Mouse (Mus musculus): ENCODE results near the gene Btf3l4. TPM values are rescaled to one million over a fixed set of nuclear protein-coding genes. Genes with fewer than 3 reads are reported as not detected.
A peak's percentile ranks its signal among the peaks of the same experiment; 100 is the strongest.

Gene Btf3l4
- polyA plus RNA-seq, 2 experiments, result 22.1 to 47.6 TPM

GRCm38 (mm10) chr4:108834971-108835311 lies 1.5 kb upstream of the Btf3l4 start:
- no peak for DNase-seq (ENCODE audit: low read depth in 3 of 3, low spot score in 3 of 3)

GRCm38 (mm10) chr4:108834115-108834970 lies 929 bp upstream of the Btf3l4 start, which contains the start of gene Txndc12:
Gene Txndc12, plus strand, starts transcription at chr4:108834601.
- H3K4me3 ChIP-seq (ENCODE audit: insufficient read depth in 1 of 2, low read depth in 2 of 2, low read length in 2 of 2), result peak within 1 kb of the TSS; percentile 98 to 99
- peaks cover 7 to 15% of the 10 kb centered on the region in 2 experiments for H3K4me1 ChIP-seq (replicated peaks; ENCODE audit: control insufficient read depth in 2 of 2, insufficient read depth in 2 of 2, low read length in 1 of 2)
- H3K9ac ChIP-seq (replicated peaks), result peak within 1 kb of the TSS; percentile 90
- ATAC-seq (ENCODE audit: insufficient read depth) (peak; percentile 52), DNase-seq (ENCODE audit: low read depth in 3 of 3, low spot score in 3 of 3) (peak; percentile 63 to 74 (median 68))
- H3K36me3 ChIP-seq (replicated peaks; ENCODE audit: control insufficient read depth, insufficient read depth, low read depth), result peaks cover 4% of the 10 kb centered on the region; the same call in 1 of the 2 replicates
- TF ChIP-seq CTCF (IDR thresholded peaks at IDR 0.05; ENCODE audit: low read depth), result no peak
- TF ChIP-seq EP300 (IDR thresholded peaks at IDR 0.05; ENCODE audit: low read depth), result peak; percentile 2; the same call in 1 of the 2 replicates
- H3K4me2 ChIP-seq (ENCODE audit: low read depth), result peak within 1 kb of the TSS; percentile 94
- no peaks in the 10 kb centered on the region for H3K27me3 ChIP-seq (ENCODE audit: control insufficient read depth, insufficient read depth, low read length)
- H3K9me3 ChIP-seq (ENCODE audit: control insufficient read depth, low read length), result no peaks in the 10 kb centered on the region
- under 1% methylated on average over 34 of the region's 34 CpGs for WGBS (ENCODE audit: insufficient replicate concordance)
- peak within 1 kb of the TSS; percentile 89 for H3K27ac ChIP-seq

More at GRCm38 (mm10) chr4:108834971-108835311, 1.5 kb upstream of the Btf3l4 start:
- Histone ChIP-seq H3K27ac (no peak overlapping the region; the same call in none of the 2 replicates), H3K27me3 (ENCODE audit: control insufficient read depth, insufficient read depth, low read length) (no peaks in the 10 kb centered on the region), H3K9ac (replicated peaks) (peak overlapping the region; percentile 79), H3K4me1 (replicated peaks; ENCODE audit: control insufficient read depth in 2 of 2, insufficient read depth in 2 of 2, low read length in 1 of 2) (peaks cover 7 to 15% of the 10 kb centered on the region in 2 experiments), H3K36me3 (replicated peaks; ENCODE audit: control insufficient read depth, insufficient read depth, low read depth) (peaks cover 3% of the 10 kb centered on the region; the same call in 1 of the 2 replicates), H3K9me3 (ENCODE audit: control insufficient read depth, low read length) (no peaks in the 10 kb centered on the region), H3K4me2 (ENCODE audit: low read depth) (peak overlapping the region; percentile 94), H3K4me3 (ENCODE audit: insufficient read depth in 1 of 2, low read depth in 2 of 2, low read length in 2 of 2) (peak overlapping the region; percentile 85 to 98)
- ATAC-seq (ENCODE audit: insufficient read depth), result no peak
- no peak for TF ChIP-seq EP300 (IDR thresholded peaks at IDR 0.05; ENCODE audit: low read depth)
- no peak for TF ChIP-seq CTCF (IDR thresholded peaks at IDR 0.05; ENCODE audit: low read depth)
- 2% methylated on average over 15 of the region's 15 CpGs for WGBS (ENCODE audit: insufficient replicate concordance)

GRCm38 (mm10) chr4:108833828-108834114 lies 357 bp upstream of the Btf3l4 start:
- TF ChIP-seq CTCF (IDR thresholded peaks at IDR 0.05; ENCODE audit: low read depth), result no peak
- 0 out of 2 replicates have a peak, but pooled peaks have one; percentile 5 for TF ChIP-seq EP300 (IDR thresholded peaks at IDR 0.05; ENCODE audit: low read depth)
- WGBS (ENCODE audit: insufficient replicate concordance), result 0% methylated on average over 6 of the region's 6 CpGs
- DNase-seq (ENCODE audit: low read depth in 3 of 3, low spot score in 3 of 3) (no peak), ATAC-seq (ENCODE audit: insufficient read depth) (no peak; the same call in 1 of the 2 replicates)
- Histone ChIP-seq H3K9me3 (ENCODE audit: control insufficient read depth, low read length) (no peaks in the 10 kb centered on the region), H3K36me3 (replicated peaks; ENCODE audit: control insufficient read depth, insufficient read depth, low read depth) (peaks cover 4% of the 10 kb centered on the region; the same call in 1 of the 2 replicates), H3K4me3 (ENCODE audit: insufficient read depth in 1 of 2, low read depth in 2 of 2, low read length in 2 of 2) (peak overlapping the region; percentile 85 to 98), H3K9ac (replicated peaks) (peak overlapping the region; percentile 79), H3K4me1 (replicated peaks; ENCODE audit: control insufficient read depth in 2 of 2, insufficient read depth in 2 of 2, low read length in 1 of 2) (peaks cover 7 to 15% of the 10 kb centered on the region in 2 experiments), H3K27me3 (ENCODE audit: control insufficient read depth, insufficient read depth, low read length) (no peaks in the 10 kb centered on the region), H3K27ac (peak overlapping the region; percentile 89), H3K4me2 (ENCODE audit: low read depth) (peak overlapping the region; percentile 94)

- no peak for TF ChIP-seq CTCF (IDR thresholded peaks at IDR 0.05; ENCODE audit: low read depth)
- no peak for TF ChIP-seq EP300 (IDR thresholded peaks at IDR 0.05; ENCODE audit: low read depth)
Observed at GRCm38 (mm10) chr4:108830698-108831097, 2.7 kb downstream of the Btf3l4 start.

GRCm38 (mm10) chr4:108826643-108827042 lies 6.8 kb downstream of the Btf3l4 start:
- H3K4me2 ChIP-seq (ENCODE audit: low read depth), result no peak overlapping the region
- no peaks in the 10 kb centered on the region for H3K9me3 ChIP-seq (ENCODE audit: control insufficient read depth, low read length)
- H3K4me3 ChIP-seq (ENCODE audit: insufficient read depth in 1 of 2, low read depth in 2 of 2, low read length in 2 of 2), result no peak overlapping the region
- H3K27ac ChIP-seq, result no peak overlapping the region
- H3K36me3 ChIP-seq (replicated peaks; ENCODE audit: control insufficient read depth, insufficient read depth, low read depth), result peaks cover 37% of the 10 kb centered on the region
- no peak for DNase-seq (ENCODE audit: low read depth in 3 of 3, low spot score in 3 of 3)
- H3K9ac ChIP-seq (replicated peaks), result no peak overlapping the region
- no peak for TF ChIP-seq EP300 (IDR thresholded peaks at IDR 0.05; ENCODE audit: low read depth)
- no peak for TF ChIP-seq CTCF (IDR thresholded peaks at IDR 0.05; ENCODE audit: low read depth)
- WGBS (ENCODE audit: insufficient replicate concordance), result 69% methylated on average over 2 of the region's 2 CpGs
- peaks cover under 1% of the 10 kb centered on the region in 2 experiments; a peak in 2 of 4 replicates for H3K4me1 ChIP-seq (replicated peaks; ENCODE audit: control insufficient read depth in 2 of 2, insufficient read depth in 2 of 2, low read length in 1 of 2)
- no peaks in the 10 kb centered on the region for H3K27me3 ChIP-seq (ENCODE audit: control insufficient read depth, insufficient read depth, low read length)
- ATAC-seq (ENCODE audit: insufficient read depth), result no peak

More at GRCm38 (mm10) chr4:108830698-108831097, 2.7 kb downstream of the Btf3l4 start:
- Histone ChIP-seq H3K27ac (no peak overlapping the region), H3K4me1 (replicated peaks; ENCODE audit: control insufficient read depth in 2 of 2, insufficient read depth in 2 of 2, low read length in 1 of 2) (peaks cover 7 to 14% of the 10 kb centered on the region in 2 experiments), H3K27me3 (ENCODE audit: control insufficient read depth, insufficient read depth, low read length) (no peaks in the 10 kb centered on the region), H3K4me2 (ENCODE audit: low read depth) (no peak overlapping the region), H3K4me3 (ENCODE audit: insufficient read depth in 1 of 2, low read depth in 2 of 2, low read length in 2 of 2) (no peak overlapping the region), H3K9ac (replicated peaks) (no peak overlapping the region), H3K36me3 (replicated peaks; ENCODE audit: control insufficient read depth, insufficient read depth, low read depth) (peaks cover 12% of the 10 kb centered on the region), H3K9me3 (ENCODE audit: control insufficient read depth, low read length) (no peaks in the 10 kb centered on the region)
- DNase-seq (ENCODE audit: low read depth in 3 of 3, low spot score in 3 of 3) (no peak), ATAC-seq (ENCODE audit: insufficient read depth) (no peak)
- 77% methylated on average over 1 of the region's 1 CpGs for WGBS (ENCODE audit: insufficient replicate concordance)

Measured in liver, embryonic 14.5 days (tissue).